Mouse (Mus musculus) hindbrain, embryonic 10.5 days (tissue): ENCODE measurements around the gene Tmem189. TPM values are rescaled to one million over a fixed set of nuclear protein-coding genes. Genes with fewer than 3 reads are reported as not detected.
"Not testable (repeated sequence)": the region's sequence is repeated elsewhere in the genome, so short reads cannot be mapped to it uniquely, and the experiment has no call there.

ENCODE experiments used
- DNase-seq: peaks from one replicate; pipeline ENCODE4 v3.0.0-alpha.2; 2017; ENCODE audit warnings: low spot score
- H3K27ac ChIP-seq: fragments of 300-500 bp; sonication (generic); 2 replicates; pipeline ENCODE4 v1.5.1; 2016; ENCODE audit warnings: mild to moderate bottlenecking, moderate library complexity
- H3K27me3 ChIP-seq: fragments of 300-500 bp; sonication (generic); 2 replicates; pipeline ENCODE4 v1.6.1; 2016; ENCODE audit warnings: mild to moderate bottlenecking; ENCODE audit not compliant: poor library complexity, insufficient read depth, severe bottlenecking
- H3K36me3 ChIP-seq: fragments of 300-500 bp; sonication (generic); 2 replicates; pipeline ENCODE4 v1.6.1; 2016; ENCODE audit warnings: mild to moderate bottlenecking, moderate library complexity
- H3K4me1 ChIP-seq: fragments of 300-500 bp; sonication (generic); replicated peaks from 2 replicates; pipeline ENCODE4 v1.6.1; 2016; ENCODE audit warnings: mild to moderate bottlenecking
- H3K4me3 ChIP-seq: fragments of 300-500 bp; sonication (generic); 2 replicates; pipeline ENCODE4 v1.5.1; 2016; ENCODE audit warnings: mild to moderate bottlenecking, moderate library complexity
- H3K9me3 ChIP-seq: fragments of 300-500 bp; sonication (generic); 2 replicates; pipeline ENCODE4 v1.6.1; 2016; ENCODE audit warnings: mild to moderate bottlenecking, moderate library complexity
- WGBS: fragments of 180-500 bp; shearing (Covaris S2); methylation state at CpG from one replicate; pipeline ENCODE4 v1.1.7; 2016; 5-methylcytosine and 5-hydroxymethylcytosine counted together
- polyA plus RNA-seq: library from polyadenylated mRNA; unstranded; fragments of >200 nt; fragmentation: Nextera tagmentation; extraction: Ambion mirVana; gene quantifications from 2 replicates; pipeline ENCODE4 v1.2.1, GENCODE M21; 2016

Tmem189 gene
- polyA plus RNA-seq, 1 experiment from 2014 or later, result 41.2 TPM

DNA sequence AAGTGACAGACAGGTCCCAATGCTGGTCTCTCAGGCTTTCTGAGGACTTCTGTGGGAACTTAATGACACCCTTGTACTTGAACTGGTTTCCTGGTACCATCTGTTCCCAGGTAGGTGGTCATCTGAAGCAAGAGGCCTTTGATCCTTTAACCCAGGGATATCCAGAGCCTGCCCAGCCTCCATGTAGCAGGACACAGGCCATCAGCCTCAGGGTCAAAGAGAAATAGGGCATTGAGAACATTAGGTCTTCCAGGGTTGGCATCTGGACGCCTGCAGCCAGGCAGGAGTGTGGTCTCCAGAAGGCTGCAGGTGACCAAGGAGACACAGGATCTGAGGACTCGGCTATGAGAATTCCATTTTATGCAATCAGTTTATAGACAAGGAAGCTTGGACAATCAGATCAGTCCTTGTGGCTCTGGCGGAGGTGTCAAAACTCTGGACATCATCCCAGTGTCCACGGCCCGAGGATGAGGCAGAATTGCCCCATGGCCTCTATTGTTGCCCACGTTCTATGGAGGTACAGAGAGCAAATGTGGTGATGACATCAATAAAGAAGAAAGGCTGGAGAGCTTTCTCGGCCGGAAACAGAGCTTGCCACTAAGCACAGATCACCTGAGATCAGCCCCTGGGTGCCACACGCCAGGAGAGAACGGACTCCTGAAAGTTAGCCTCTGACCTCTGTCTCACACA, 34.6 kb downstream of the Tmem189 start:
- peaks cover 70% of the 10 kb centered on the region for H3K36me3 ChIP-seq
- DNase-seq, result no peak
- 91% methylated on average over 10 of the region's 10 CpGs for WGBS

DNA sequence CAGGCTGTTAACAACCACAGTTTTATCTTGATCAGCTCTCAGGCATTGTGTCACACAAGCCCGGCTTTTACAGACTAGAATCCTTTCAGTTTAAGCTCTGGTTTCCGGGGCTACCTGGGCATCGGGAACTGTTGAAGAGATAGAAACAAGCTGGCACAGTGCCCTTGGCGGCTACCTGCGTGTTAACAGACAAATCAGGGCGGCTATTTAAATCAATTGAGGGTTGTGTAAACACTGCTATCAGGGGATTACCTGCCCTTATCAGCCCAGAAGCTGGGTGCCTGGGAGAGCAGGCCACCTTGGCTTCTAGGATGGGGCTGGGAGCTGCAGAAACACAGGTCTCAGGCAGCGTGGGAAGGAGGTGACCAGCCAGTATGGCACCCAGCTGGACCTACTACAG, 36.9 kb downstream of the Tmem189 start:
- H3K27ac ChIP-seq, result no peak overlapping the region
- WGBS, result 86% methylated on average over 7 of the region's 7 CpGs
- no peak for DNase-seq
- no peak overlapping the region for H3K4me3 ChIP-seq
- H3K9me3 ChIP-seq, result no peaks in the 10 kb centered on the region
- H3K27me3 ChIP-seq, result no peaks in the 10 kb centered on the region
- peaks cover 14% of the 10 kb centered on the region for H3K4me1 ChIP-seq
- peaks cover 83% of the 10 kb centered on the region for H3K36me3 ChIP-seq

More for the DNA sequence above, 34.6 kb downstream of the Tmem189 start:
- Histone ChIP-seq H3K27ac (no peak overlapping the region), H3K4me3 (no peak overlapping the region), H3K27me3 (no peaks in the 10 kb centered on the region), H3K9me3 (no peaks in the 10 kb centered on the region), H3K4me1 (peaks cover 37% of the 10 kb centered on the region)

DNA sequence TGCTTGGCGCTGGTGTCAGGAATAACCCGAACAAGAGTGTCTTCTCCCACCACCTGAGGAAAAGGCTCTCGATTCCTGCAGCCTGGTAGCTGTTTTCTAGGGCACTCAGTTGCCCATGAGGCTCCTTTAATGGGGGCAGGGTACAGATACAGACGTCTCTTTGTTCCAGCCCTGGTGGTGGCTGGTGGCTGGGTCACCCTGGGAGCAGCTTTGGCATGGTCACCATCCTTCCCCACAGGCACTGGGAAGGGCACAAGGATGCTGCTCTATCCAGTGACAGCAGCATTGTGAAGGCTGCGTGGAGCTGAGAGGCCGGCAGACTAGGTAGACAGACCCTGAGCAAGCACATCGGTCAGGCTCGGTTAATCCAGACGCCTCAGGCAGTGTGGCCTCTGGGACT, 38.0 kb downstream of the Tmem189 start:
- no peaks in the 10 kb centered on the region for H3K9me3 ChIP-seq
- DNase-seq, result no peak
- 90% methylated on average over 9 of the region's 9 CpGs for WGBS
- no peaks in the 10 kb centered on the region for H3K27me3 ChIP-seq
- no peak overlapping the region for H3K4me3 ChIP-seq
- 0 out of 2 replicates have a peak overlapping the region, but pooled peaks have one; percentile 30 for H3K27ac ChIP-seq
- H3K36me3 ChIP-seq, result peaks cover 82% of the 10 kb centered on the region
- peaks cover 8% of the 10 kb centered on the region for H3K4me1 ChIP-seq

DNA sequence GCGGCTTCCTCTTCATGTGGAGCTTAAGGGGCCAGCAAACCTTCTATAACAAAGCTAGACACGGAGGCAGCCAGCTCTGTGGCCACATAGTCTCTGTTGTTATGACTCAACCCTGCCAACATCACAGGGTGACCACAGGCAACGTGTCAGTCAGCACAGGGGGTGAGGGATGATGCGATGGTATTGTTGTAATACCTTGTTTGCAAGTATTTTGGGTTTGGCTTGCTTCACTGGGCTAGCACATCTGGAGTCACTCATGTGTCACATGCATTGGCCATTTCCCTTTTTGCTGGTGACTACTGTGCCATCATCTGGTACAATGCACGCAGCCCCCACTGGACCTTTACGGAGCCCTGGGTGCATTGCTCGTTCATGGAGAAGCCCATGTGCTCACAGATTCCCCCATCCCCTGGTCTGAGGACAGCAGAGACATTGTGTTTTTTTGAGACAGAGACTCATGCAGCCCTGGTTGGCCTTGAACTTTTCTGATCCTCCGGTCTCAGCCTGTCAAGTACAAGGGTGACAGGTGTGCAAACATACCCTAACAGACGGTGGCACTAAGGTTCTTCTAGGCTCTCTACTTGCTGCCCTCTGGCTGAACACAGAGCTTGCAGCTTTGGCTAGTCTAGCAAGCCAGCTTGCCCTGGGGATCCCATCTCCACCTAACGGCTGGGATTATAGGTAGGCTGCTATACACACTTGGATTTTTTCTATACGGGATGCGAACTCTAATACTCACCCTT, 40.2 kb downstream of the Tmem189 start:
- Histone ChIP-seq H3K27me3 (no peaks in the 10 kb centered on the region), H3K9me3 (no peaks in the 10 kb centered on the region), H3K27ac (no peak overlapping the region), H3K4me1 (0 out of 2 replicates have a peak, but pooled peaks cover 4% of the 10 kb centered on the region), H3K36me3 (peaks cover 93% of the 10 kb centered on the region), H3K4me3 (no peak overlapping the region)
- WGBS, result 92% methylated on average over 12 of the region's 12 CpGs
- DNase-seq, result no peak

DNA sequence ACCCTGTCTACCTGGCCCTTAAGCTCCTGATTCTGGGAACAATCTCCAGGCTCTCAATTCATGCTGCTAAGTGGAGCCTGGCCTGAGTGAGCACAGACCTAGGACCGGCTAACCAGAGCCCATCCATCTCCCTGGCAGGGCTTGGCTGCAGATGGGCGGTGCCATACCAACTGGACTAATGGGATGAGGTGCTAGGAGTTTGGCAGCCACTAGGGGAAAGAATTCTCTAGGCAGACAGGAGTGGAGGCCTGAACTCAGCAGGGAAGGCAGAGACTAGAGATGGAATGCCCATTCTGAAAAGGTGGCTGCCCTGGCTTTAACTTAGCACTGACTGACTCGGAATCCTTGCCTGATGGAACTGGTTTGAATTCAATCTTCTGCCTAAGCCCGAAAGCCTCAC, 43.2 kb downstream of the Tmem189 start:
- peaks cover 75% of the 10 kb centered on the region for H3K36me3 ChIP-seq

DNA sequence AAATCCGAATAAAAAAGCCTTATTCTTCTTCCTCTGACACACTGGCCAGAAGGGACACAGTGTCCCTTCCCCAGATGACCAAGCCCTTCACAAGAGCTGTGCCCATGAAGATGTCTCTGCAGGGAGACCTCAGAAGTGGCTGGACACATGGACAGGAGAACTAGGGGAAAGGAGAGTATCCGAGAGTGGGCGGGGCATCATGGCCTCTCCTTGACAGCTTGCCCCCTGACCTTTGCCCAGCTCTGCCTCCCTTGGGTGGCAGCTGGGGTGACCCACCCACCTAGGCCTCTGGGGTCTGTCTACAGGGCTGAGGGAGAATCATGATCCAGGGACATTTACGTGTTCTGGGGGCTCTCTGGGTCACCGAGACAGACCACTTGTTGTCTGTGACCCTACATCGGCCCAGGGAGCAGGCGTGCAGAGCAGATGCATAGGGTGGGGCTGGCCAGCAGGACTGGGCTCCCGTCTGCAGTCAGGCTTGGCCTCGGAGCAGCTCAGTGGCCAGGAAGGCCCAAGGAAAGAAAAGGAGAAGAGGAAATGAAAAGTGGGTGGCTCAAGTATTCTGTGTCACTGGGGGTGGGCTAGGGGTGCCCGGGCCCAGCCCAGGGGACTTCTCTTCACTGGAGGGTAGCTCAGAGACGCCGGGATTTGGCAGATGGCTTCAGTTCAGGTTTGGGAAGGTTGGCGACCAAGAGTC, 46.1 kb downstream of the Tmem189 start:
- H3K36me3 ChIP-seq, result peaks cover 54% of the 10 kb centered on the region
- H3K27ac ChIP-seq, H3K4me3 ChIP-seq, H3K4me1 ChIP-seq, H3K27me3 ChIP-seq, H3K9me3 ChIP-seq, DNase-seq: not testable (repeated sequence)
- 85% methylated on average over 13 of the region's 13 CpGs for WGBS

More for the DNA sequence above, 43.2 kb downstream of the Tmem189 start:
- H3K9me3 ChIP-seq, result no peaks in the 10 kb centered on the region
- DNase-seq, result no peak
- H3K27ac ChIP-seq, result no peak overlapping the region
- H3K4me3 ChIP-seq, result no peak overlapping the region
- WGBS, result 73% methylated on average over 4 of the region's 4 CpGs
- no peaks in the 10 kb centered on the region for H3K4me1 ChIP-seq
- H3K27me3 ChIP-seq, result no peaks in the 10 kb centered on the region

DNA sequence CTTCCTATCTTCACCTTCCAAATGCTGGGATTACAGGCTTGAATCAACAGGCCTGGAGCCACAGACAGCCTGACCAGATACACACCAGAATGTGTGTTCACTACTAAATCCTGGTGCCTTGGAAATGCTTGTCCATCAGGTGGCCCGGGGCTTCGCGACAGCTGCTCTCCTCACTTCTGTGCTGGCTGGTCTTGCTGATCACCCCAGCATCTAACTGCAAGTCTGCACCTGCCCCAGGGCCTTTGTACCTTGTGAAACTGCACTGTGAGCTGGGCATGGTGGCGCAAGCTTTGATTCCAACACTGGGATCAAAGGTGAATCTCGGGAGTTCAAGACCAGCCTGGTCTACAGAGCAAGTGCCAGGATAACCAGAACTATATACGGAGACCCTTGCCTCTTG, 47.5 kb downstream of the Tmem189 start:
- Histone ChIP-seq H3K36me3 (peaks cover 43% of the 10 kb centered on the region), H3K4me3 (no peak overlapping the region), H3K27ac (no peak overlapping the region), H3K27me3 (no peaks in the 10 kb centered on the region), H3K4me1 (no peaks in the 10 kb centered on the region), H3K9me3 (no peaks in the 10 kb centered on the region)
- WGBS, result 93% methylated on average over 6 of the region's 6 CpGs
- DNase-seq, result no peak

DNA sequence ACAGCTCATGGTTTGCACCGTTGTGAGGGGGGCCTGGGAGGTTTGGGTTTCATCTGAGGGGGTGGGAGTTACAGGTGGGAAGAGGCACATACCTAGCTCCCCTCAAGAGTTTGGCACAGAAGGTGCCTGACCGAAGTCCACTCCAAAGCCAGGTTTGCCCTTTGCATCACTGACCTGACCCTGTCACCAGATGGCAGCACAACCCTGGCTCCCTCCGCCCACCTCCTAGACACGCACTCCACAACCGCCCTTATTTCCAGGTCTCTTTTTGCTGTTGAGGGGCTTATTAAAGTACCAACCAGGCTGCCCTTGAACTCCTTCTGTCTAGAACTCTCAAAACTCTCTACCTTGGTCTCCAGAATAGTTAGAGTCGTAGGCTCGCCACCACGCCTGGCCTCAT, 48.3 kb downstream of the Tmem189 start:
- H3K27ac ChIP-seq, result no peak overlapping the region
- DNase-seq, result peak; percentile 27
- no peaks in the 10 kb centered on the region for H3K9me3 ChIP-seq
- no peaks in the 10 kb centered on the region for H3K4me1 ChIP-seq
- peaks cover 35% of the 10 kb centered on the region for H3K36me3 ChIP-seq
- no peaks in the 10 kb centered on the region for H3K27me3 ChIP-seq
- no peak overlapping the region for H3K4me3 ChIP-seq
- 51% methylated on average over 8 of the region's 8 CpGs for WGBS

DNA sequence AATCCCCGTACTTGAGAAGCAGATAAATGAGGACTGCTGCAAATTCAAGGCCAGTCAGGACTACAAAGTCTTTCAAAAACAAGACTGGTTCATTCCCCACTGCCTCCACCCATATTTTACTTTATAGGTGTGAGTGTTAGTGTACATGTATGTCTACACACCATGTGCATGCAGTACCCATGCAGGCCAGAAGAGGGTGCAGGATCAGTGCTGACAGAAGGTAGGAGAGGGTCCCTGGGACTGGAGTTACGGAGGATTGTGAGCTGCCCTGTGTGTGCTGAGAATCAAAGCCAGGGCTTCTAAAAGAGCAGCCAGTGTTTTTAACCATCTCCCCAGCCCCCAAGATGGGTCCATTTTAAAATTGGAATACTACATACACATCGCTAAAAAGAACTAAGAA, 49.3 kb downstream of the Tmem189 start:
- peak; percentile 36 for DNase-seq
- Histone ChIP-seq H3K36me3 (peaks cover 25% of the 10 kb centered on the region), H3K4me1 (no peaks in the 10 kb centered on the region), H3K9me3 (no peaks in the 10 kb centered on the region), H3K27ac (no peak overlapping the region), H3K4me3 (no peak overlapping the region), H3K27me3 (no peaks in the 10 kb centered on the region)
- WGBS, result 85% methylated on average over 3 of the region's 3 CpGs

DNA sequence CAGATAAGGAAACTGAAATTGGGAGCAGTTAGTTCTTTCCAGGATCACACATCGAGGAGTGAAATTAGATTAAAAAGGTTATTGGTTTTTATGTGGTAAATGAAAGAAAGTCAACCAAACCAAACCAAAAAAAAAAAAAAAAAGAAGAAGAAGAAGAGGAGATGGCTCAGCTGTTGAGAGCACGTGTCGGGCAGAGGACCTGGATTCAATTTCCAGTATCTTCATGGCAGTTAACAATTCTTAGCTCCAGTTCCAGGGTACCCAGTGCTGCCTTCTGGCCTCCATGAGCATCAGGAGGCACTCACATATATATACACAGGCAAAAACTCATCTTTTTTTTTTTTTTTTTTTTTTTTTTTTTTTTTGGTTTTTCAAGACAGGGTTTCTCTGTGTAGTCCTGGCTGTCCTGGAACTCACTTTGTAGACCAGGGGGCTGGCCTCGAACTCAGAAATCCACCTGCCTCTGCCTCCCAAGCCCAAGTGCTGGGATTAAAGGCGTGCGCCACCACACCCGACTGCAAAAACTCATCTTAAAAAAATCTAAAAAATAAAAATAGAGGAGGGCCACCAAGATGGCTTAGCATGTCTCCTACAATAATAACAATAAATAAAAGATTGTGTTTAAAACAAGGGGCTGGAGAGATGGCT, 54.6 kb downstream of the Tmem189 start:
- H3K4me3 ChIP-seq, result peak overlapping the region; percentile 43
- WGBS, result 79% methylated on average over 7 of the region's 7 CpGs
- H3K27ac ChIP-seq, result no peak overlapping the region
- H3K9me3 ChIP-seq, result no peaks in the 10 kb centered on the region
- no peaks in the 10 kb centered on the region for H3K36me3 ChIP-seq
- H3K27me3 ChIP-seq, result no peaks in the 10 kb centered on the region
- DNase-seq, result no peak
- H3K4me1 ChIP-seq, result peaks cover 42% of the 10 kb centered on the region

DNA sequence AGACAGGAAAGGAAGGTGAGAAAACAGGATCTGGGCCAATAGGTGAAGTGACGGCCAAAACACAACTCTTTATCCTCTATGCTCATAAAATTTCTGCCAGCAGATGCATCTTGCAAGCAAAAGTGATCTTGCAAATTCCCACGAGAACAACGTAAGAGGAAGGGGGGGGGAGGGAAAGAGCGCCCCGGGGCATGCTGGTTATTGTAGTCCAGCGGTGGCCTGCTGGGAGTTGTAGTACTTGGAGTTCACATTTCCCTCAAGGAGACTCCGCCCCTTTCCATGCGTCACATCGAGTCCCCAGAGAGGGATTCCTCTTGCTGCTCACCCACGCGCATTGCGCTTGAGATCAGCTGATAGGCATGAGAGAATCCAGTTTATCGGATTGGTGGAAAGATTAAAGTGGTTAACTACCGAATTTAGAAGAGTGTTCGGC, 55.3 kb downstream of the Tmem189 start:
- Histone ChIP-seq H3K27ac (peak overlapping the region; percentile 80), H3K27me3 (no peaks in the 10 kb centered on the region), H3K9me3 (no peaks in the 10 kb centered on the region), H3K4me1 (peaks cover 48% of the 10 kb centered on the region), H3K36me3 (peaks cover under 1% of the 10 kb centered on the region; the same call in 1 of the 2 replicates), H3K4me3 (peak overlapping the region; percentile 43)
- WGBS, result under 1% methylated on average over 15 of the region's 15 CpGs
- DNase-seq, result peak; percentile 97

DNA sequence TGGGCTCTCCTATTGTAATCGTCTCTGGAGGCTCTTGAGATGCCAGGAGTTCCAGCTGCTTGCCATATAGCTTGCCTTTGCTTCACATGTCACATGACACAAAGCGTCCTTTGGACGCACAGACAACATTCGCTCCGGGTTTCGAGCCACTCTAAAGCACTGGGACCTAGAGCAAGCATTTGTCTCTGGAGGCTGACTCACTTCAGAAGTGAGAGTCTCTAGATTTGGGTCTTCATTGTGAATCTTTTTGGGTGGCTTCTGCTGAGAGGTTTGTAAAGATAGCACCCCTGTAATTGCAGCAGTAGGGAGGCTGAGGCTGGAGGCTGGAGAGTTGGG, 56.1 kb downstream of the Tmem189 start:
- H3K9me3 ChIP-seq, result no peaks in the 10 kb centered on the region
- H3K27me3 ChIP-seq, result no peaks in the 10 kb centered on the region
- peaks cover 9% of the 10 kb centered on the region for H3K36me3 ChIP-seq
- peak overlapping the region; percentile 43; the same call in 1 of the 2 replicates for H3K4me3 ChIP-seq
- no peak overlapping the region for H3K27ac ChIP-seq
- 89% methylated on average over 6 of the region's 6 CpGs for WGBS
- H3K4me1 ChIP-seq, result peaks cover 56% of the 10 kb centered on the region
- no peak for DNase-seq
